Mouse (Mus musculus): ENCODE measurements around the gene Olfml2a. TPM values are rescaled to one million over a fixed set of nuclear protein-coding genes. Genes with fewer than 3 reads are reported as not detected.

The Olfml2a gene
- polyA plus RNA-seq, 1 experiment: 0.11 TPM

DNA sequence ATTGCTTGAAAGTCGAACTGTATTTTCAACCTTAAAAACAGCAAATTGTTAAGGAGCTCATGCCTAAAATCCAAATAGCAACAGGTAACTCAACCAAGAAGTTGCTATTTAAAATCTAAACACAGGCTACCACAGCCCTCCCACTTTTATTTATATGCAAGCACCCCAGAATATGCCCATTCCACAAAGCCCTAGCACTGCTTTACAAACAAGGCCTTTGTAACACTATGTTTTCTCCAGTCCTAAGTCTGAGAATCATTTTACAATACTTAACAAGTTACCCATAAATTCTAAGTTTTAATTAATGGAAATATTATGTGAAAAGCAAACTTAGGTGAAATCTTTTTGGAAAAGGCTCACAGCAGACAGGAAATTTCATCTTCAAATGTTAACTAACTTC is 17.3 kb upstream of the Olfml2a start:
- H3K4me2 ChIP-seq (ENCODE audit: low read depth): no peak overlapping the region
- H3K27me3 ChIP-seq (ENCODE audit: control insufficient read depth, insufficient read depth, insufficient read length): no peaks in the 10 kb centered on the region
- H3K79me2 ChIP-seq (ENCODE audit: control insufficient read depth, insufficient read depth): peaks cover 43% of the 10 kb centered on the region
- no peak overlapping the region for H3K4me3 ChIP-seq
- H3K36me3 ChIP-seq (ENCODE audit: control insufficient read depth, insufficient read depth): no peaks in the 10 kb centered on the region
- H3ac ChIP-seq (ENCODE audit: control insufficient read depth, insufficient read length): no peak overlapping the region
- TF ChIP-seq E2F4 (IDR thresholded peaks at IDR 0.05; ENCODE audit: insufficient read depth) (no peak), MYOG (IDR thresholded peaks at IDR 0.05; ENCODE audit: control insufficient read depth in 1 of 3, insufficient read depth in 1 of 3, insufficient read length in 2 of 3, low read depth in 2 of 3) (no peak), TCF12 (IDR thresholded peaks at IDR 0.05; ENCODE audit: insufficient read depth, poor library complexity, severe bottlenecking) (no peak), SRF (IDR thresholded peaks at IDR 0.05; ENCODE audit: control insufficient read depth, insufficient read length, low read depth) (no peak)

DNA sequence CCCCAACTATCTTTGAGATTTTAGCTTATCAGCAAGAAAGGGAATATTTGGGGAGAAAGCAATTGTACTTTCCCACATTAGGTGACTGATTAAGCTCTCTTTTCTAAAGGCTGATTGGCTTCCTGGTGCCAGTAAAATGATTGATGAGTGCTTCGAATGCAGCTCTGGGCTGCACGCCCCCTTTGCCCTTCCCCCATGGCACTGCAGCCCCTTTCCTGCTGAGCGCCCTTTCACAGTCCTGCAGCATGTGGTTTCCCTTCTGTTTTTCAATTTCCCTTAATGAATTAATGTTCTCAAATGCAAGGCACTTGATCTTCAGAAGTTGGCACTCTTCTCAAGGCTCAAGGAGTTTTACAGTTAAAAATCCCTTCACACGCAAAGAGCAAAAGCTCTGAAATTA is 16.8 kb upstream of the Olfml2a start:
- H3K4me2 ChIP-seq (ENCODE audit: low read depth): no peak overlapping the region
- TF ChIP-seq MAX (IDR thresholded peaks at IDR 0.05; ENCODE audit: low read depth) (no peak), POLR2AphosphoS2 (IDR thresholded peaks at IDR 0.05; ENCODE audit: insufficient read length, low read depth) (no peak), E2F4 (IDR thresholded peaks at IDR 0.05; ENCODE audit: insufficient read depth) (no peak), CEBPB (IDR thresholded peaks at IDR 0.05; ENCODE audit: insufficient read depth, poor library complexity, severe bottlenecking) (no peak), POLR2A (IDR thresholded peaks at IDR 0.05; ENCODE audit: insufficient read length, low read depth) (no peak), SRF (IDR thresholded peaks at IDR 0.05; ENCODE audit: control insufficient read depth, insufficient read length, low read depth) (no peak), TCF12 (IDR thresholded peaks at IDR 0.05; ENCODE audit: insufficient read depth, poor library complexity, severe bottlenecking) (no peak), REST (IDR thresholded peaks at IDR 0.05; ENCODE audit: insufficient read depth, insufficient read length) (no peak), TCF3 (IDR thresholded peaks at IDR 0.05; ENCODE audit: insufficient read length, low read depth) (no peak), USF1 (IDR thresholded peaks at IDR 0.05; ENCODE audit: low read depth) (no peak), MYOG (IDR thresholded peaks at IDR 0.05; ENCODE audit: control insufficient read depth in 1 of 3, insufficient read depth in 1 of 3, insufficient read length in 2 of 3, low read depth in 2 of 3) (no peak), MYOD1 (IDR thresholded peaks at IDR 0.05; ENCODE audit: control insufficient read depth in 1 of 3, insufficient read length in 2 of 3, low read depth in 2 of 3) (no peak)
- H3K79me2 ChIP-seq (ENCODE audit: control insufficient read depth, insufficient read depth): peaks cover 47% of the 10 kb centered on the region

DNA sequence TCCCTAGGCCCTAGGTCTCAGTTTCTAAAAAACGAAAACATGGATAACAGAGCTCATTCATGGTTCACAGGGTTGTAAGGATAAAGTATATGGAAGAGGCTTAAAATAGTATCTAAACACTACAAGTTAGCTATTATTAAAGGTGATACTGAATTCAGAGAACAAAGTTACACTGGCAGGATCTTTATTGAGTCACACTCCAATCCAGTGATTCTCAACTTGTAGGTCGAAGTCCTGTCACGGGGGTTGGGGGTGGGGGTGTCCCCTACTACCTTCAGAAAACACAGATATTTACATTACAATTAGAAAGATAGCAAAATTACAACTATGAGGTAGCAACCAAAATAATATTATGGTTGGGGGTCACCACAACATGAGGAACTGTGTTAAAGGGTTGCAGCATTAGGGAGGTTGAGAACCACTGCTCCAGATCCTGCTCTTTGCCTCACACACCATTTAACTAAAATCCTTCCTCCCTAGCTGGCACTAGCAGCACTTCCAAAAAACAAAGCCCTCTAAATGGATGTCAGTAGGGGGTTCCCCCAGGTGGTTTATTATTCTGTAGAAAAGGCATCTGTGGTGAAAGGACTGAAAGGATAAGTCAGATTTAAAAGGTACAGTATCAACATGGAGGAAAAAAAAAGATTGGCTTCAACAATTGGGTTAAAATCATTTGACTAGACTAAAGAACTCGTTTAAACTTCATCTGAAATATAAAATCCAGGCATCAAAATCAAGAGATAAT is 14.7 kb upstream of the Olfml2a start:
- H3K4me3 ChIP-seq: no peak overlapping the region
- TF ChIP-seq MAX (IDR thresholded peaks at IDR 0.05; ENCODE audit: low read depth) (no peak), MYOG (IDR thresholded peaks at IDR 0.05; ENCODE audit: control insufficient read depth in 1 of 3, insufficient read depth in 1 of 3, insufficient read length in 2 of 3, low read depth in 2 of 3) (no peak), E2F4 (IDR thresholded peaks at IDR 0.05; ENCODE audit: insufficient read depth) (no peak), POLR2AphosphoS2 (IDR thresholded peaks at IDR 0.05; ENCODE audit: insufficient read length, low read depth) (no peak), CEBPB (IDR thresholded peaks at IDR 0.05; ENCODE audit: insufficient read depth, poor library complexity, severe bottlenecking) (no peak), USF1 (IDR thresholded peaks at IDR 0.05; ENCODE audit: low read depth) (no peak), TCF3 (IDR thresholded peaks at IDR 0.05; ENCODE audit: insufficient read length, low read depth) (no peak), POLR2A (IDR thresholded peaks at IDR 0.05; ENCODE audit: insufficient read length, low read depth) (no peak), MYOD1 (IDR thresholded peaks at IDR 0.05; ENCODE audit: control insufficient read depth in 1 of 3, insufficient read length in 2 of 3, low read depth in 2 of 3) (no peak), SRF (IDR thresholded peaks at IDR 0.05; ENCODE audit: control insufficient read depth, insufficient read length, low read depth) (no peak), TCF12 (IDR thresholded peaks at IDR 0.05; ENCODE audit: insufficient read depth, poor library complexity, severe bottlenecking) (no peak), REST (IDR thresholded peaks at IDR 0.05; ENCODE audit: insufficient read depth, insufficient read length) (no peak)
- H3K4me2 ChIP-seq (ENCODE audit: low read depth): no peak overlapping the region
- H3K27me3 ChIP-seq (ENCODE audit: control insufficient read depth, insufficient read depth, insufficient read length): no peaks in the 10 kb centered on the region
- H3K79me2 ChIP-seq (ENCODE audit: control insufficient read depth, insufficient read depth): peaks cover 52% of the 10 kb centered on the region
- H3ac ChIP-seq (ENCODE audit: control insufficient read depth, insufficient read length): no peak overlapping the region
- H3K36me3 ChIP-seq (ENCODE audit: control insufficient read depth, insufficient read depth): no peaks in the 10 kb centered on the region

More for the DNA sequence above, 16.8 kb upstream of the Olfml2a start:
- no peak overlapping the region for H3ac ChIP-seq (ENCODE audit: control insufficient read depth, insufficient read length)
- no peaks in the 10 kb centered on the region for H3K36me3 ChIP-seq (ENCODE audit: control insufficient read depth, insufficient read depth)
- H3K27me3 ChIP-seq (ENCODE audit: control insufficient read depth, insufficient read depth, insufficient read length): no peaks in the 10 kb centered on the region
- H3K4me3 ChIP-seq: no peak overlapping the region

DNA sequence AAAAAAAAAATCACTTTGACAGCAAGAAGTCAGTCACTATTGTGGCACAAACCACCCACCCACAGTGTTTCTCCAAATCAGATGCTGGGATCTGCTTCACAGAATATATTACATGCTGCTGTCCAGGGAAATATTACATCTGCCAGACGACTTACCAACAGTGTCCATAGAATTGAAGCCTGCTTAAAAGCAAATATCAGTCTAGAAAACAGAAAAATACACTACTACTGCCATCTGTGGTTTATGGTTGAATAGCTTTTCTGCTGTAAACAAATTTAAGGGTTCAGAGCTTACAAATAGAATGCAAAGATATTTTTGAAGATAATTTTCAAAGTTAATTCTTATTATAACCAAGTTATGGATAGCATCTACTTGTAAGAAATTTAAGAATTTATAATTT is 10.4 kb upstream of the Olfml2a start:
- Histone ChIP-seq H3ac (ENCODE audit: control insufficient read depth, insufficient read length) (no peak overlapping the region), H3K36me3 (ENCODE audit: control insufficient read depth, insufficient read depth) (no peaks in the 10 kb centered on the region), H3K4me2 (ENCODE audit: low read depth) (no peak overlapping the region), H3K27me3 (ENCODE audit: control insufficient read depth, insufficient read depth, insufficient read length) (no peaks in the 10 kb centered on the region), H3K4me3 (no peak overlapping the region), H3K79me2 (ENCODE audit: control insufficient read depth, insufficient read depth) (peaks cover 70% of the 10 kb centered on the region)
- TF ChIP-seq MYOG (IDR thresholded peaks at IDR 0.05; ENCODE audit: control insufficient read depth in 1 of 3, insufficient read depth in 1 of 3, insufficient read length in 2 of 3, low read depth in 2 of 3) (no peak), POLR2A (IDR thresholded peaks at IDR 0.05; ENCODE audit: insufficient read length, low read depth) (no peak), TCF12 (IDR thresholded peaks at IDR 0.05; ENCODE audit: insufficient read depth, poor library complexity, severe bottlenecking) (no peak), USF1 (IDR thresholded peaks at IDR 0.05; ENCODE audit: low read depth) (no peak), E2F4 (IDR thresholded peaks at IDR 0.05; ENCODE audit: insufficient read depth) (no peak), SRF (IDR thresholded peaks at IDR 0.05; ENCODE audit: control insufficient read depth, insufficient read length, low read depth) (no peak), TCF3 (IDR thresholded peaks at IDR 0.05; ENCODE audit: insufficient read length, low read depth) (no peak), REST (IDR thresholded peaks at IDR 0.05; ENCODE audit: insufficient read depth, insufficient read length) (no peak), CEBPB (IDR thresholded peaks at IDR 0.05; ENCODE audit: insufficient read depth, poor library complexity, severe bottlenecking) (no peak), MAX (IDR thresholded peaks at IDR 0.05; ENCODE audit: low read depth) (no peak), MYOD1 (IDR thresholded peaks at IDR 0.05; ENCODE audit: control insufficient read depth in 1 of 3, insufficient read length in 2 of 3, low read depth in 2 of 3) (no peak), POLR2AphosphoS2 (IDR thresholded peaks at IDR 0.05; ENCODE audit: insufficient read length, low read depth) (no peak)
